Mouse (Mus musculus): ENCODE results near the gene Os9. TPM values are rescaled to one million over a fixed set of nuclear protein-coding genes. Genes with fewer than 3 reads are reported as not detected.

Os9 gene
- polyA plus RNA-seq (2012; rRNA removed) (20.9 and 25.0 TPM in 2 replicates), polyA plus RNA-seq (2014; fragmentation: Nextera tagmentation; extraction: Ambion mirVana) (22.9 and 29.9 TPM in 2 replicates)

DNA sequence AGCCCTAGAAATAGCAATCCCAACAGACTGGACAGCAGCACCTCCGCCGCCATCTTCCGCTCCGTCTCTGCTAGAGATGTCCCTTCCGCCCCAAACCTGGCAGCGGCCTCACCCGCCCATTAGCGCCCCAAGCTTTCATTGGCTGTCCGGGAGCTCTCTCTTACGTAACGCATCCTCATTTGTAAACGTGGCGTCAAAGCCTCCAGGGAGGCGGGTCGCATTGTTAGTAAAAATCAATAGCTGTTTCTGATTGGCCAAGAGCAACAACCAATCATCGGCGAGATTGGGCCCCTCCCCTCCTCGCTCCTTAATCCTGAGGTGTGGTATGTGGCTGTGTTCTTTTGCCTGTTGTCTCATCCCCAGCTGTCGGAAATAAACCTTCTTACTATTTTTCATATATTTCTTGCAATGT, at the start of gene Os9:
Gene Os9 (minus strand): TSS at position 66 of the 412 bp plus-strand sequence.
- Histone ChIP-seq H3K4me3 (ENCODE audit: insufficient read depth in 1 of 2, low read depth in 2 of 2, low read length in 2 of 2) (peak within 1 kb of the TSS; percentile 81 to 84), H3K9ac (replicated peaks) (peak within 1 kb of the TSS; percentile 78), H3K4me1 (replicated peaks; ENCODE audit: control insufficient read depth in 2 of 2, insufficient read depth in 2 of 2, low read length in 1 of 2) (peaks cover 28 to 30% of the 10 kb centered on the region in 2 experiments), H3K27me3 (ENCODE audit: control insufficient read depth, insufficient read depth, low read length) (no peaks in the 10 kb centered on the region), H3K36me3 (replicated peaks; ENCODE audit: control insufficient read depth, insufficient read depth, low read depth) (peaks cover 19% of the 10 kb centered on the region), H3K9me3 (ENCODE audit: control insufficient read depth, low read length) (no peaks in the 10 kb centered on the region), H3K4me2 (ENCODE audit: low read depth) (peak within 1 kb of the TSS; percentile 96), H3K27ac (peak within 1 kb of the TSS; percentile 78; the same call in 1 of the 2 replicates)
- under 1% methylated on average over 19 of the region's 19 CpGs for WGBS (ENCODE audit: insufficient replicate concordance)
- DNase-seq (ENCODE audit: low read depth in 3 of 3, low spot score in 3 of 3) = peak; percentile 97 to 98 (median 98)
- ATAC-seq (ENCODE audit: insufficient read depth) = peak; percentile 94
- TF ChIP-seq CTCF (IDR thresholded peaks at IDR 0.05; ENCODE audit: low read depth) (no peak), EP300 (IDR thresholded peaks at IDR 0.05; ENCODE audit: low read depth) (peak; percentile 38; the same call in 1 of the 2 replicates)

DNA sequence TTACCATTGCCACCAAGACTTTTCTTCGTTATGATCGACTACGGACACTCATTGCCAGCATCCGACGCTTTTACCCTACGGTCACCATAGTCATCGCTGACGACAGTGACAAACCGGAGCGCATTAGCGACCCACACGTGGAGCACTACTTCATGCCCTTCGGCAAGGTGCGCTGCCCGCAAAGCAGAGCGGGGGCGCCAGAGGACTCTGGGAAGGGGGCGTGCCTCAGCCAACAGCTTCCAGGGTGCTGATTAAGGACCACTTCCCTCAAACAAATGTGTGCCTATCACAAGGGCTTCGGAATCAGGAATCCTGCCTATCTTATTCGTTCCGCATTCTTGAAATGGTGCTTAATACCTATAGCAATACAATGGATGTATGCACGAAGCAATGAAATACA, 49.1 kb upstream of the Os9 start:
- peak overlapping the region; percentile 70 for H3K4me2 ChIP-seq (ENCODE audit: low read depth)
- ATAC-seq (ENCODE audit: insufficient read depth) (no peak), DNase-seq (ENCODE audit: low read depth in 3 of 3, low spot score in 3 of 3) (no peak)
- H3K27me3 ChIP-seq (ENCODE audit: control insufficient read depth, insufficient read depth, low read length) = peaks cover 24% of the 10 kb centered on the region
- TF ChIP-seq CTCF (IDR thresholded peaks at IDR 0.05; ENCODE audit: low read depth) = peak; percentile 53
- TF ChIP-seq EP300 (IDR thresholded peaks at IDR 0.05; ENCODE audit: low read depth) = no peak
- no peak overlapping the region for H3K4me3 ChIP-seq (ENCODE audit: insufficient read depth in 1 of 2, low read depth in 2 of 2, low read length in 2 of 2)
- WGBS (ENCODE audit: insufficient replicate concordance) = 7% methylated on average over 22 of the region's 22 CpGs
- H3K4me1 ChIP-seq (replicated peaks; ENCODE audit: control insufficient read depth in 2 of 2, insufficient read depth in 2 of 2, low read length in 1 of 2) = peaks cover 4 to 13% of the 10 kb centered on the region in 2 experiments; a peak in 3 of 4 replicates
- no peak overlapping the region for H3K27ac ChIP-seq
- H3K36me3 ChIP-seq (replicated peaks; ENCODE audit: control insufficient read depth, insufficient read depth, low read depth) = no peaks in the 10 kb centered on the region
- H3K9me3 ChIP-seq (ENCODE audit: control insufficient read depth, low read length) = no peaks in the 10 kb centered on the region
- no peak overlapping the region for H3K9ac ChIP-seq (replicated peaks)

DNA sequence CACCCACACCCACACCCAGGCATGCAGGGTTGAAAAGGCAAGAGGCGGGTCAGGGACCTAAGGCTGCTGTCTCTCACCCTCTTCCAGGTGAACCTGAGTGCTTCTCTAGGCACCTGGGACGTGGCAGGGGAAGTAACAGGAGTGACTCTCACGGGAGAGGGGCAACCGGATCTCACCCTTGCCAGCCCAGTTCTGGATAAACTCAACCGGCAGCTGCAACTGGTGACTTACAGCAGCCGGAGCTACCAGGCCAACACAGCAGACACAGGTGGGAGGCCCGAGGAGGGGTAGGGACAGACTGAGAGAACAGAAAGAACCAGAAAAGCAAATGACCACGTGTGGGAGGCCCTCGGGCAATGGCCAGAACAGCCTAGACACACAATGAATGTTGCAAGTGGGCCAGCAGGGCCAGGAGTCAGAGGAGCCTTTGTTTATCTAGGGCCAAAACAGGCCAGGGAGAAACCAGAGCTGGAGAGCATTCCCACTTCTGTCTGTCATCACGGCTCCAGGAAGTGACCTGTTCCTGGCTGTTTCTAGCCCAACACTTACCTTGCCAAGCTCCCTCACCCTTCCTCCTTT, 46.8 kb upstream of the Os9 start:
- H3K4me3 ChIP-seq (ENCODE audit: insufficient read depth in 1 of 2, low read depth in 2 of 2, low read length in 2 of 2) = no peak overlapping the region

DNA sequence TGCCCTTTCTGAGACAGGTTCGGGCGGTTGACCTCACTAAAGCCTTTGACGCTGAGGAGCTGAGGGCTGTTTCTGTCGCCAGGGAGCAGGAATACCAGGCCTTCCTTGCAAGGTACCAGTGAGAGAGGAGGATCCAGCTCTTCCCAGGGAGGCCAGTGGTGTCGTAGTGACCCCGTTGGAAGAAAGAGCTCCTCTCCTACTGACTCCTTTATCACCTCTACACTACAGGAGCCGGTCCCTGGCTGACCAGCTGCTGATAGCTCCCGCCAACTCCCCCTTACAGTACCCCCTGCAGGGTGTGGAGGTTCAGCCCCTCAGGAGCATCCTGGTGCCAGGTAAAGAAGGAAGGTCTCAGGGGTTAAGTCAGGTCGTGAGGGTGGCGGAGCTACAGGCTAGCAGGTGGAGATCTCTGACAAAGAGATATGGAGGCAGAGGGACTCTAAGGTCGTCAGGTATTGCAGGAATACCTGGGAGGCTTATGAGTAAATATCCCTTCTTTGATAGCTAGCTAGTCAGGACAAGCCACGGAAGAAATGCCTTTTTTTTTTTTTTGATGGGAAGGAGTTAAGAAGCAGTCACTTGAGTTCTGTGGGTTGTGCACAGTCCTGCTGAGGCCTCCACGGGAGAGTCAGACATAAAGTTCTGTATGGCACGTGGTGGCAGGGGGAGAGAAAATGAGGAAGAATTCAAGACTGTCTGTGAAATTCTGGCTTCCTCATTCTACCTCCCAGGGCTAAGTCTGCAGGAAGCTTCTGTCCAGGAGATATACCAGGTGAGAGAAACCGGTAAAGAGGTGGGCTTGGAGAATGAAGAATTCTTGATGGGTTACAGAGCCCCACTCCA, 46.1 kb upstream of the Os9 start:
- ATAC-seq (ENCODE audit: insufficient read depth) (no peak), DNase-seq (ENCODE audit: low read depth in 3 of 3, low spot score in 3 of 3) (no peak)
- Histone ChIP-seq H3K4me1 (replicated peaks; ENCODE audit: control insufficient read depth in 2 of 2, insufficient read depth in 2 of 2, low read length in 1 of 2) (peaks cover 4 to 17% of the 10 kb centered on the region in 2 experiments), H3K27ac (no peak overlapping the region), H3K27me3 (ENCODE audit: control insufficient read depth, insufficient read depth, low read length) (peaks cover 24% of the 10 kb centered on the region), H3K36me3 (replicated peaks; ENCODE audit: control insufficient read depth, insufficient read depth, low read depth) (no peaks in the 10 kb centered on the region), H3K9ac (replicated peaks) (no peak overlapping the region), H3K9me3 (ENCODE audit: control insufficient read depth, low read length) (no peaks in the 10 kb centered on the region), H3K4me3 (ENCODE audit: insufficient read depth in 1 of 2, low read depth in 2 of 2, low read length in 2 of 2) (peak overlapping the region; percentile 54 to 63), H3K4me2 (ENCODE audit: low read depth) (peak overlapping the region; percentile 96)
- WGBS (ENCODE audit: insufficient replicate concordance) = 23% methylated on average over 15 of the region's 15 CpGs
- TF ChIP-seq EP300 (IDR thresholded peaks at IDR 0.05; ENCODE audit: low read depth) (no peak), CTCF (IDR thresholded peaks at IDR 0.05; ENCODE audit: low read depth) (no peak)

More for the DNA sequence above, 46.8 kb upstream of the Os9 start:
- TF ChIP-seq CTCF (IDR thresholded peaks at IDR 0.05; ENCODE audit: low read depth) = no peak
- no peak for TF ChIP-seq EP300 (IDR thresholded peaks at IDR 0.05; ENCODE audit: low read depth)
- WGBS (ENCODE audit: insufficient replicate concordance) = 45% methylated on average over 10 of the region's 10 CpGs
- Histone ChIP-seq H3K4me2 (ENCODE audit: low read depth) (peak overlapping the region; percentile 15; the same call in 1 of the 2 replicates), H3K36me3 (replicated peaks; ENCODE audit: control insufficient read depth, insufficient read depth, low read depth) (no peaks in the 10 kb centered on the region), H3K9ac (replicated peaks) (no peak overlapping the region), H3K27ac (no peak overlapping the region), H3K27me3 (ENCODE audit: control insufficient read depth, insufficient read depth, low read length) (peaks cover 24% of the 10 kb centered on the region), H3K4me1 (replicated peaks; ENCODE audit: control insufficient read depth in 2 of 2, insufficient read depth in 2 of 2, low read length in 1 of 2) (peaks cover 4 to 17% of the 10 kb centered on the region in 2 experiments), H3K9me3 (ENCODE audit: control insufficient read depth, low read length) (no peaks in the 10 kb centered on the region)
- DNase-seq (ENCODE audit: low read depth in 3 of 3, low spot score in 3 of 3) (no peak), ATAC-seq (ENCODE audit: insufficient read depth) (no peak)

- ATAC-seq (ENCODE audit: insufficient read depth) (no peak), DNase-seq (ENCODE audit: low read depth in 3 of 3, low spot score in 3 of 3) (no peak)
- no peak for TF ChIP-seq CTCF (IDR thresholded peaks at IDR 0.05; ENCODE audit: low read depth)
- no peak for TF ChIP-seq EP300 (IDR thresholded peaks at IDR 0.05; ENCODE audit: low read depth)
- WGBS (ENCODE audit: insufficient replicate concordance) = 9% methylated on average over 11 of the region's 11 CpGs
- Histone ChIP-seq H3K4me3 (ENCODE audit: insufficient read depth in 1 of 2, low read depth in 2 of 2, low read length in 2 of 2) (peak overlapping the region; percentile 54 to 63), H3K36me3 (replicated peaks; ENCODE audit: control insufficient read depth, insufficient read depth, low read depth) (no peaks in the 10 kb centered on the region), H3K9me3 (ENCODE audit: control insufficient read depth, low read length) (no peaks in the 10 kb centered on the region), H3K27me3 (ENCODE audit: control insufficient read depth, insufficient read depth, low read length) (peaks cover 24% of the 10 kb centered on the region), H3K4me1 (replicated peaks; ENCODE audit: control insufficient read depth in 2 of 2, insufficient read depth in 2 of 2, low read length in 1 of 2) (peaks cover 4 to 17% of the 10 kb centered on the region in 2 experiments), H3K27ac (no peak overlapping the region), H3K9ac (replicated peaks) (peak overlapping the region; percentile 72), H3K4me2 (ENCODE audit: low read depth) (peak overlapping the region; percentile 96)
These were observed 45.4 kb upstream of the Os9 start for GRCm38 (mm10) chr10:127166404-127166715.

Measured in liver, embryonic 14.5 days (tissue).